Mouse (Mus musculus) cortical plate, adult 2 months (tissue): ENCODE measurements around the gene E030018B13Rik. TPM values are rescaled to one million over a fixed set of nuclear protein-coding genes. Genes with fewer than 3 reads are reported as not detected.

Experiments used
- H3K27ac ChIP-seq: fragments of 200-500 bp; 2 replicates; pipeline ENCODE4 v1.5.1; 2012; ENCODE audit warnings: low read length, control low read depth, inconsistent platforms; ENCODE audit not compliant: insufficient read depth
- H3K4me1 ChIP-seq: fragments of 200-500 bp; 2 replicates; pipeline ENCODE4 v1.6.1; 2011; ENCODE audit warnings: low read length; ENCODE audit not compliant: control insufficient read depth, insufficient read depth
- H3K4me3 ChIP-seq: fragments of 200-500 bp; 2 replicates; pipeline ENCODE4 v1.5.1; 2011; ENCODE audit warnings: mild to moderate bottlenecking, low read length, control low read depth; ENCODE audit not compliant: insufficient read depth
- CTCF ChIP-seq: fragments of 200-500 bp; IDR thresholded peaks from 2 replicates; pipeline ENCODE4 v1.5.1; 2011; ENCODE audit warnings: mild to moderate bottlenecking, control low read depth, low read length; ENCODE audit not compliant: insufficient read depth; ENCODE audit errors: extremely low read depth
- POLR2A ChIP-seq: fragments of 200-500 bp; IDR thresholded peaks from 2 replicates; pipeline ENCODE4 v1.6.1; 2011; ENCODE audit warnings: mild to moderate bottlenecking, low read length, control low read depth; ENCODE audit not compliant: insufficient read depth; ENCODE audit errors: extremely low read depth
- polyA plus RNA-seq: library from polyadenylated mRNA; depleted of rRNA; stranded (reverse); fragments of >200 nt; gene quantifications from 2 replicates; pipeline ENCODE4 v1.2.3, GENCODE M21; 2012; rRNA removed

The E030018B13Rik gene
- polyA plus RNA-seq, 1 experiment = not detected

DNA sequence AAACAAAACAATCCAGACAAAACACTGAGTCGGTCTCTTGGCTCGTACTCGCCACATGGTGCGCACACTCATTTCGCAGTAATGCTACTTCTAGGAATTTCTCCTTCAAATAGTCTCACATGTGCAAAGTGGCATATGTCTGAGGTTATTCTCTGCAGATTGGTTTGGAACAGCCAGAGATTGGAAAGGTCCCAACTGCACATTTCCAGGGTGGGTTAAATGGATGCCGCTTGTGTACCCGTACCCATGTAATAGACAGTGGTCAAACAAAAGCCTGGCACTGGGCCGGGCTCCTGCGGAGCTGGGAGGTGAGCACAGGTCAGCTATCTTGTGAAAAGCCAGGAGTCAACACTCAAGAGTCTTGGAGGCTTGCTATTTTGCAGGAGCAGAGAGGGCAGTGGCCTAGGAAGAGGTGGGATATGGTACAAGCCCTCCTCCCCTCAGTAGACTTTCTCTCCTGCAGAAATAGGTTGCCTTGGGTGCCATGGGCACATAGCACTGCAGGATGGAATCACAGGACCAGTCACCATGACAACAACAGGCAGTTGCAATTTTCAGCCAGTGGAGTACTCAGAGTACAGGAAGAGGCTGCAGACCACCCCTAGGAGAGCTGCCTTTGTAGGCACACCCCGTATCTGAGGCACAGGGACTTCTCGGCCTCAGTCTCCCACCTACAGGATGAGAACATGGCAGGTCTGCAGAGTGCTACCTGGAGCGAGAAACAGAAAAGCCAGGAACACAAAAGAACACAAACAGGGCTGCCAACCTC lies 41.4 kb downstream of the E030018B13Rik start:
- TF ChIP-seq CTCF (no peak), POLR2A (no peak)
- Histone ChIP-seq H3K4me1 (peaks cover 12% of the 10 kb centered on the region), H3K27ac (peak overlapping the region; percentile 59), H3K4me3 (no peak overlapping the region)

DNA sequence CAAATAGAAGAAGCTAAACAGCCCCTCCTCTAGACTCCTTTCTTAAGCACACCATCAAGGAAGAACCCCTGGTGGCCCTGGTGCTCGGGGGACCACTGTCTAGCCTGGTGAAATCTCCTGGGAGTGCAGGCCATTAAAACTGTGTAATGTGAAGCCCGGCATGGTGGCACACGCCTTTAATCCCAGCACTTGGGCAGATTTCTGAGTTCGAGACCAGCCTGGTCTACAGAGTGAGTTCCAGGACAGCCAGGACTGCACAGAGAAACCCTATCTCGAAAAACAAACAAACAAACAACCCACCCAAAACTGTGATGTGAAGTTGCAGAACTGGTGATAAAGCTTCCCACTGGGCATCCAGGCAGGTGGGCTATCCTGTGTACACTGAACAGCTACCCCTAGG lies 47.0 kb downstream of the E030018B13Rik start:
- no peak overlapping the region for H3K4me3 ChIP-seq
- no peak overlapping the region for H3K27ac ChIP-seq
- no peak for TF ChIP-seq POLR2A
- TF ChIP-seq CTCF = no peak
- H3K4me1 ChIP-seq = 0 out of 2 replicates have a peak, but pooled peaks cover 3% of the 10 kb centered on the region

DNA sequence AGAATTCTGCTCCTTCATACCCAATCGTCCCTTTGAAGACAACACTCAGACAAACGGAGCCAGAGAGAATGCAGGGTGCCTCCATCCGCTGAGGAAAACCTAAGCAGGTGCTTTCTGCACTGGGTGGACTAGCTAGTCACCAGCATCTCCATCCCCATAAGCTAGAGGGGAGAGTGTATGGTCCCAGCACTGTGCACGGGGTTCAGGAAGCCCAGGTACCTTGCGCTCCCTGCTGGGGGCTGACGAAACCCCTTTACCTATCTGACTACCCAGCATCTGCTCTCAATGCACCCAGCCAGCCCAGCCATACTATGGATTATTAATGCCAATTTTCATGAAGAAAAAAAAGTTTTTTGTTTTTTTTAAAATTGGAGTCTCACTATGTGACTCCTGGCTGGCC lies 47.5 kb downstream of the E030018B13Rik start:
- H3K4me1 ChIP-seq = no peaks in the 10 kb centered on the region
- TF ChIP-seq POLR2A (no peak), CTCF (no peak)
- no peak overlapping the region for H3K4me3 ChIP-seq
- no peak overlapping the region for H3K27ac ChIP-seq

DNA sequence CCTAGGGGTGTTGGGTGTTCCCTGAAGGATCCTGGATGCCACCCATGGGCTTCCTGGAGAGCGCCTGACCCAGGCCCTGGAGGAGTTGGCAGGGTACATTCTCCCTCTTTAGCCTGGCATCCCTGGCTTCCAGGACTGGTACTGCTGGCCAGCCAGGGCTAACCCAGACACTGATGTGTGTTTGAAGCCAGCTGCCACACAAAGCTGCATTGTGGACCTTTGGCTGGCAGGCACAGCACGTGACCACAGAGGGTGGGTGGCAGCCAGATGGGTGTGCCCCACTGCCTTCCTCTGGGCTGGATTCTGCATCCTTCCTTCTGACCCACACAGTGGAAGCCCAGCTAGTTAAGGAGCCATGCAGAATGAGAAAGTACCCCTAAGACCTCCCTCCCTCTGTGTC lies 48.5 kb downstream of the E030018B13Rik start:
- Histone ChIP-seq H3K4me1 (no peaks in the 10 kb centered on the region), H3K4me3 (no peak overlapping the region), H3K27ac (peak overlapping the region; percentile 58)
- TF ChIP-seq POLR2A (no peak), CTCF (peak; percentile 19; the same call in 1 of the 2 replicates)

DNA sequence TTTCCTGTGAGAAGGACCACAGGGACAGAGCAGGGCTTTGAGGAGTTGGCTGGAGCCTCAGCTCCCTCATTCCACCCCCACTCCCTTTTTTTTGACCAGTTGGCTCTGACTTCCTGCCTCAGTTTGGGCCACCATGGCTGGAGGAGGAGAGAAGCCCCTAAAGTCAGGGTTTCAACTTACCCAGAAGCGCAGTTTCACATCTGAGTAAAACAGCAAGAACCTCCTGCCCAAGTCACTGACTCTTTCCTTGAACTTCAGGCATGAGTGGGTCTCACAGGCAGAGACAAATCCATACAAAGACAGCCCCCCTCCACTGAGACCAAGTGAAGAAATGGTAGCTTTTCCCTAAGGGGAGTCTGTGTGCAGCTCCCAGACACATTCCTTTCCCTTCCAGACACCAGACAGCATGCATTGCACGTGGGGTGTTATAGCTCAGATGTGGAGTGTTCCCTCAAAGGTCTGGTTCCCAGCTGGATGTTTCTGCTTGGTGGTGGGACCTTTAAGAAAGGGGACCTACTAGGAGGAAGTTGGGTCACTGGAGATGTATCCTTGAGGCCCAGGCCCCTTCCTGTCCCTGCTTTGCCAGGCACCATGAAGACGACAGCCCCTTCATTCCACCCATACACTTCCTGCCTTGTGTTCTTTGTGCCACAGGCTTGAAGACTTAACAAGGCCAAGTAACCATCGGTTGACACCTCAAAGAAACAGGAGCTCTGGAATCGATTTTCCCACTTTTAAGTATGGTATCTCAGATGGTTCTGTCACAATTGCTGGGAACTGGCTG lies 49.2 kb downstream of the E030018B13Rik start:
- Histone ChIP-seq H3K4me3 (no peak overlapping the region), H3K27ac (peak overlapping the region; percentile 58), H3K4me1 (no peaks in the 10 kb centered on the region)
- TF ChIP-seq POLR2A = no peak
- no peak for TF ChIP-seq CTCF

DNA sequence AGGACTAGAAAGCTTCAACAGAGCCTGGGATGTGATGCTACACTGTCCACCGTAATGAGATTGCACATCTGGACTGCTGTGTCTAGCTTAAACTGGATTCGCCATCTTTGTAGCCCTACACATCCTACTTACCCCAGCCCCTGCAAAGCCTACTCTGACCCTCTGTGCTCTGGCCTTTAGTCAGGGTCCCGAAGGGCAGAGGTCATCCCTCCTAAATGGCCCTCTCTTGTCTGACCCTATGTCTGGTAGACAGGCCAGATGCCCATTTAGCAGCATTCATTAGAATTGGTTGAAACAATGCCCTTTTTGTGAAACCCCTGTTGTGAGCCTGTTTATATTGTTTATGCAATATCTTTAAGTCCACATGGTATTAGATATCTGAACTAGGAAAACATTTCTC lies 53.3 kb downstream of the E030018B13Rik start:
- no peaks in the 10 kb centered on the region for H3K4me1 ChIP-seq
- no peak overlapping the region for H3K4me3 ChIP-seq
- no peak overlapping the region for H3K27ac ChIP-seq
- TF ChIP-seq CTCF (no peak), POLR2A (no peak)

Other genes starting within 250 kb of the E030018B13Rik start
- 59.6 and 64.2 TPM in 2 replicates for gene Klf13, start 22.1 kb downstream of the E030018B13Rik start, polyA plus RNA-seq
- 0.15 TPM in 2 replicates for gene Trpm1, start 237.0 kb downstream of the E030018B13Rik start, polyA plus RNA-seq